Mouse (Mus musculus) olfactory bulb, adult 2 months (tissue): Measurements from ENCODE around the gene Sned1.

Source experiments
- CTCF ChIP-seq: fragments of 200-500 bp; IDR thresholded peaks from 2 replicates; pipeline ENCODE4 v1.5.1; 2012; ENCODE audit warnings: low read depth, mild to moderate bottlenecking, low read length, moderate library complexity; ENCODE audit not compliant: insufficient read depth
- POLR2A ChIP-seq: fragments of 200-500 bp; IDR thresholded peaks from 2 replicates; pipeline ENCODE4 v1.6.1; 2012; ENCODE audit warnings: mild to moderate bottlenecking, low read depth, low read length, moderate library complexity; ENCODE audit not compliant: insufficient read depth

GRCm38 (mm10) chr1:93270516-93271240 is 35.0 kb downstream of the Sned1 start:
- TF ChIP-seq CTCF (no peak), POLR2A (no peak)
